Mouse (Mus musculus) spleen, postnatal 36 days (tissue): Measurements from ENCODE around the gene Cnnm2.

ENCODE experiments used
- DNase-seq, 2 experiments: peaks; one replicate each; pipeline ENCODE4 v3.0.0; 2022; ENCODE audit warnings: low spot score in 2 of 2, mixed read lengths in 1 of 2

Cnnm2 gene

GRCm38 (mm10) chr19:46928136-46928535, 166.7 kb downstream of the Cnnm2 start:
- no peak for DNase-seq

- DNase-seq, result peak in 1 of 2 experiments; percentile 7
These were observed 167.7 kb downstream of the Cnnm2 start for GRCm38 (mm10) chr19:46929044-46929587.
